In genomic region chr7:26878581-26878980, GRCm38 (mm10) we compare ENCODE assay signal across 14 mouse cellular contexts. TPM values are rescaled to one million over a fixed set of nuclear protein-coding genes. Genes with fewer than 3 reads are reported as not detected.
DNase-seq lines count a peak whose midpoint lies in the region; ATAC-seq and TF ChIP-seq lines count a peak whose summit lies in the region.
"Not testable (repeated sequence)": the region's sequence is repeated elsewhere in the genome, so short reads cannot be mapped to it uniquely, and the experiment has no call there.
"Had no signal": no experiment of that assay in that cellular context is flagged by ENCODE, and none has a peak within 500 bp of the region (broad histone marks: within the 10 kb centered on the region; RNA-seq: fewer than 3 reads in every experiment).

No protein-coding gene starts in this region.

- not testable (repeated sequence) for H3K4me1 ChIP-seq in liver, adult 2 months (ENCODE audit: control insufficient read depth, insufficient read depth, low read length); liver, postnatal 0 days (ENCODE audit: insufficient read depth)

- not testable (repeated sequence) for TF ChIP-seq POLR2A in liver, adult 2 months (IDR thresholded peaks at IDR 0.05; ENCODE audit: extremely low read depth, insufficient read depth, low read length)

- H3K36me3 ChIP-seq in liver, adult 2 months (ENCODE audit: control insufficient read depth, insufficient read depth, low read length); liver, postnatal 0 days (replicated peaks; ENCODE audit: insufficient read depth, low read length): not testable (repeated sequence)

- TF ChIP-seq CTCF in liver, adult 2 months (IDR thresholded peaks at IDR 0.05; ENCODE audit: low read depth, low read length); liver, postnatal 0 days (IDR thresholded peaks at IDR 0.05; ENCODE audit: low read depth): not testable (repeated sequence)

- H3K27ac ChIP-seq in liver, adult 2 months (replicated peaks; ENCODE audit: insufficient read depth, low read depth, low read length); liver, postnatal 0 days (ENCODE audit: low read depth): not testable (repeated sequence)

- not testable (repeated sequence) for H3K79me2 ChIP-seq in liver, adult 2 months (ENCODE audit: control insufficient read depth, insufficient read depth, low read length)

- H3K27me3 ChIP-seq in liver, adult 2 months (ENCODE audit: control insufficient read depth, insufficient read depth, low read length); liver, postnatal 0 days (ENCODE audit: insufficient read depth, low read length): not testable (repeated sequence)

- peak; percentile 2 for DNase-seq in adipocyte (ENCODE audit: low spot score)
- peak; percentile 8 for DNase-seq in adrenal gland, postnatal 10 days
- peak; percentile 5 to 6 for DNase-seq in adrenal gland, postnatal 36 days
- DNase-seq in liver, adult 2 months (ENCODE audit: extremely low read depth, low read depth, low spot score), result peak; percentile 93
- DNase-seq in liver, postnatal 0 days, result peak; percentile 14

- ATAC-seq in liver, postnatal 0 days, result not testable (repeated sequence)

- TF ChIP-seq EP300 in liver, postnatal 0 days (IDR thresholded peaks at IDR 0.05; ENCODE audit: low read depth), result peak; percentile 36; the same call in 1 of the 2 replicates

- not testable (repeated sequence) for H3K9ac ChIP-seq in liver, adult 2 months (ENCODE audit: low read depth, low read length); liver, postnatal 0 days (replicated peaks)

- H3K4me3 ChIP-seq in liver, adult 2 months (ENCODE audit: insufficient read depth, low read depth, low read length); liver, postnatal 0 days (ENCODE audit: low read depth, low read length): not testable (repeated sequence)

- not testable (repeated sequence) for H3K9me3 ChIP-seq in liver, postnatal 0 days (ENCODE audit: low read length)

- not testable (repeated sequence) for H3K4me2 ChIP-seq in liver, postnatal 0 days (ENCODE audit: low read depth, low read length)

RNA-seq across cellular contexts. Expression of gene Cyp2a5, which starts 43.5 kb away (rescaled TPM):
- total RNA-seq in adrenal gland, postnatal 10 days (2021), result 1 to 10 TPM; 2.0 to 6.2 TPM
- under 1 TPM in 1 of 2 experiments, not detected in 1; 0.20 TPM for total RNA-seq in adrenal gland, postnatal 36 days (2021)
- total RNA-seq in liver, adult 2 months (2014; rRNA removed), result 1,078 and 1,690 TPM in 2 replicates
- 424 and 429 TPM in 2 replicates for polyA plus RNA-seq in liver, adult 2 months (2012; rRNA removed)
- polyA plus RNA-seq in liver, postnatal 0 days (2015; fragmentation: Nextera tagmentation; extraction: Ambion mirVana), result 5.4 and 5.6 TPM in 2 replicates
- total RNA-seq: CH12.LX, ES-E14, G1E, MEL had no signal
- polyA plus RNA-seq: activated CD4-positive, CD25-positive, alpha-beta regulatory T cell, adult 4 months; C2C12; CD4-positive, CD25-positive, alpha-beta regulatory T cell, adult 4 months; cerebellum, adult 2 months; G1E; Patski had no signal

Comparison
In these comparisons a context has a peak if more than half of its experiments do, and no peak if none do; other contexts are left out.
1. DNase-seq: peak in every context shown above with its lines; median percentile 93 in liver, adult 2 months; 14 in liver, postnatal 0 days; 8 in adrenal gland, postnatal 10 days; 6 in adrenal gland, postnatal 36 days; 2 in adipocyte.
2. RNA of gene Cyp2a5, which starts 43.5 kb away (total RNA-seq): 1,078 to 1,690 TPM in liver, adult 2 months; 2.0 to 6.2 TPM in adrenal gland, postnatal 10 days and 0.20 TPM in adrenal gland, postnatal 36 days; every median in the first group is over 100 times any median in the second.